Comparison of ENCODE assay signal across 9 mouse cellular contexts in genomic region chr6:30174461-30175224, GRCm38 (mm10).
DNase-seq lines count a peak whose midpoint lies in the region; ATAC-seq and TF ChIP-seq lines count a peak whose summit lies in the region.
"Had no signal": no experiment of that assay in that cellular context is flagged by ENCODE, and none has a peak within 500 bp of the region (broad histone marks: within the 10 kb centered on the region; RNA-seq: fewer than 3 reads in every experiment).

No protein-coding gene starts in this region.

- ATAC-seq in heart, embryonic 11.5 days (replicated peaks; ENCODE audit: insufficient number of reproducible peaks, low FRiP score, low TSS enrichment) = no peak
- no peak for ATAC-seq in forebrain, embryonic 12.5 days (ENCODE audit: low FRiP score)
- no peak for ATAC-seq in liver, embryonic 14.5 days (ENCODE audit: insufficient read depth)
- peak; percentile 11; the same call in 1 of the 2 replicates for ATAC-seq in stomach, postnatal 0 days (ENCODE audit: low FRiP score, low TSS enrichment)

- DNase-seq in heart, postnatal 36 days = no peak
- no peak for DNase-seq in liver, embryonic 14.5 days (ENCODE audit: low read depth in 3 of 3, low spot score in 3 of 3)
- no peak for DNase-seq in stomach, postnatal 0 days (ENCODE audit: low spot score)
- DNase-seq in cerebellum, adult 11 months = no peak
- DNase-seq in ovary, postnatal 10 days (ENCODE audit: low spot score) = no peak

- under 1% methylated on average over 25 of the region's 33 CpGs for WGBS in heart, embryonic 11.5 days (ENCODE audit: insufficient replicate concordance)
- under 1% methylated on average over 31 of the region's 33 CpGs for WGBS in forebrain, embryonic 12.5 days
- WGBS in liver, embryonic 14.5 days (ENCODE audit: insufficient replicate concordance) = 2% methylated on average over 27 of the region's 33 CpGs
- WGBS in stomach, postnatal 0 days = 1% methylated on average over 28 of the region's 33 CpGs

- TF ChIP-seq CTCF in E14TG2a.4 (conservative IDR thresholded peaks at IDR 0.05; ENCODE audit: low read length) = no peak
- TF ChIP-seq CTCF in liver, embryonic 14.5 days (IDR thresholded peaks at IDR 0.05; ENCODE audit: low read depth) = no peak
- TF ChIP-seq CTCF in stomach, postnatal 0 days (IDR thresholded peaks at IDR 0.05; ENCODE audit: low read depth) = no peak

- no peak overlapping the region for H3K9ac ChIP-seq in heart, embryonic 11.5 days (ENCODE audit: low read depth, low read length)
- no peak overlapping the region for H3K9ac ChIP-seq in forebrain, embryonic 12.5 days
- H3K9ac ChIP-seq in liver, embryonic 14.5 days (replicated peaks) = no peak overlapping the region
- peak overlapping the region; percentile 66 for H3K9ac ChIP-seq in stomach, postnatal 0 days (ENCODE audit: low read length)

- H3K27ac ChIP-seq in heart, embryonic 11.5 days (ENCODE audit: low read depth, low read length) = no peak overlapping the region
- H3K27ac ChIP-seq in forebrain, embryonic 12.5 days = no peak overlapping the region
- no peak overlapping the region for H3K27ac ChIP-seq in liver, embryonic 14.5 days
- peak overlapping the region; percentile 91; the same call in 1 of the 2 replicates for H3K27ac ChIP-seq in stomach, postnatal 0 days (replicated peaks)

- TF ChIP-seq EP300 in liver, embryonic 14.5 days (IDR thresholded peaks at IDR 0.05; ENCODE audit: low read depth) = no peak
- TF ChIP-seq EP300 in stomach, postnatal 0 days (optimal IDR thresholded peaks at IDR 0.05) = no peak

- intact Hi-C loops in heart, postnatal 36 days (cut with DNase I) = no loop called here

- H3K4me2 ChIP-seq in heart, embryonic 11.5 days = peak overlapping the region; percentile 59
- peak overlapping the region; percentile 45 for H3K4me2 ChIP-seq in forebrain, embryonic 12.5 days
- peak overlapping the region; percentile 65 for H3K4me2 ChIP-seq in liver, embryonic 14.5 days (ENCODE audit: low read depth)
- peak overlapping the region; percentile 58 for H3K4me2 ChIP-seq in stomach, postnatal 0 days (replicated peaks; ENCODE audit: low read depth)

- no peaks in the 10 kb centered on the region for H3K36me3 ChIP-seq in heart, embryonic 11.5 days (ENCODE audit: control insufficient read depth, insufficient read depth, low read length)
- H3K36me3 ChIP-seq in E14TG2a.4 (ENCODE audit: insufficient read depth, low read length) = peaks cover 33% of the 10 kb centered on the region
- H3K36me3 ChIP-seq in forebrain, embryonic 12.5 days (replicated peaks) = no peaks in the 10 kb centered on the region
- no peaks in the 10 kb centered on the region for H3K36me3 ChIP-seq in liver, embryonic 14.5 days (replicated peaks; ENCODE audit: control insufficient read depth, insufficient read depth, low read depth)
- no peaks in the 10 kb centered on the region for H3K36me3 ChIP-seq in stomach, postnatal 0 days (ENCODE audit: control insufficient read depth, insufficient read depth, low read length)

- H3K27me3 ChIP-seq in heart, embryonic 11.5 days (ENCODE audit: control insufficient read depth, insufficient read depth, low read length) = peaks cover 97% of the 10 kb centered on the region
- peaks cover 6% of the 10 kb centered on the region; the same call in 1 of the 2 replicates for H3K27me3 ChIP-seq in E14TG2a.4 (ENCODE audit: insufficient read depth, low read length)
- H3K27me3 ChIP-seq in forebrain, embryonic 12.5 days = peaks cover 98% of the 10 kb centered on the region
- H3K27me3 ChIP-seq in liver, embryonic 14.5 days (ENCODE audit: control insufficient read depth, insufficient read depth, low read length) = peaks cover 100% of the 10 kb centered on the region
- H3K27me3 ChIP-seq in stomach, postnatal 0 days (ENCODE audit: control insufficient read depth, insufficient read depth, low read length) = peaks cover 17% of the 10 kb centered on the region; the same call in 1 of the 2 replicates
- H3K27me3 ChIP-seq: Patski had no signal

- no peaks in the 10 kb centered on the region for H3K9me3 ChIP-seq in heart, embryonic 11.5 days (replicated peaks; ENCODE audit: control insufficient read depth, low read length)
- no peaks in the 10 kb centered on the region for H3K9me3 ChIP-seq in E14TG2a.4 (ENCODE audit: low read length)
- no peaks in the 10 kb centered on the region for H3K9me3 ChIP-seq in forebrain, embryonic 12.5 days
- no peaks in the 10 kb centered on the region for H3K9me3 ChIP-seq in liver, embryonic 14.5 days (ENCODE audit: control insufficient read depth, low read length)
- H3K9me3 ChIP-seq in stomach, postnatal 0 days (ENCODE audit: control insufficient read depth, low read length) = no peaks in the 10 kb centered on the region

- peaks cover 39% of the 10 kb centered on the region for H3K4me1 ChIP-seq in heart, embryonic 11.5 days (ENCODE audit: control insufficient read depth, insufficient read depth, low read length)
- peaks cover 67% of the 10 kb centered on the region for H3K4me1 ChIP-seq in E14TG2a.4 (replicated peaks; ENCODE audit: low read depth, low read length)
- peaks cover 44% of the 10 kb centered on the region for H3K4me1 ChIP-seq in forebrain, embryonic 12.5 days
- H3K4me1 ChIP-seq in liver, embryonic 14.5 days (replicated peaks; ENCODE audit: control insufficient read depth in 2 of 2, insufficient read depth in 2 of 2, low read length in 1 of 2) = peaks cover 2 to 4% of the 10 kb centered on the region in 2 experiments; a peak in 1 of 4 replicates
- 0 out of 2 replicates have a peak, but pooled peaks cover 3% of the 10 kb centered on the region for H3K4me1 ChIP-seq in stomach, postnatal 0 days (replicated peaks; ENCODE audit: control insufficient read depth, insufficient read depth)

- H3K4me3 ChIP-seq in heart, embryonic 11.5 days (ENCODE audit: low read depth, low read length) = peak overlapping the region; percentile 41
- peak overlapping the region; percentile 99 for H3K4me3 ChIP-seq in E14TG2a.4 (replicated peaks; ENCODE audit: low read length)
- H3K4me3 ChIP-seq in forebrain, embryonic 12.5 days (replicated peaks) = peak overlapping the region; percentile 31
- peak overlapping the region; percentile 26 to 45; a peak in 3 of 4 replicates for H3K4me3 ChIP-seq in liver, embryonic 14.5 days (ENCODE audit: insufficient read depth in 1 of 2, low read depth in 2 of 2, low read length in 2 of 2)
- H3K4me3 ChIP-seq in stomach, postnatal 0 days (ENCODE audit: low read depth, low read length) = peak overlapping the region; percentile 48

Comparison
In these comparisons a context has a peak if more than half of its experiments do, and no peak if none do; other contexts are left out.
1. H3K4me3 ChIP-seq: peak in every context shown above with its lines; median percentile 99 in E14TG2a.4; 48 in stomach, postnatal 0 days; 41 in heart, embryonic 11.5 days; 36 in liver, embryonic 14.5 days; 31 in forebrain, embryonic 12.5 days.